Mouse (Mus musculus) cerebellum, adult 9-11 months (tissue): ENCODE data around the gene Phactr2.

Experiments used
- DNase-seq: peaks from one replicate; pipeline ENCODE4 v3.0.0; 2022

The Phactr2 gene

GRCm38 (mm10) chr10:13270270-13270669, 203.9 kb downstream of the Phactr2 start:
- DNase-seq, result no peak

- no peak for DNase-seq
These were observed 215.0 kb downstream of the Phactr2 start for GRCm38 (mm10) chr10:13259251-13259650.

- no peak for DNase-seq
These were observed 218.0 kb downstream of the Phactr2 start for GRCm38 (mm10) chr10:13256196-13256595.

GRCm38 (mm10) chr10:13250280-13250679, 223.9 kb downstream of the Phactr2 start:
- DNase-seq, result no peak

- DNase-seq, result no peak
These were observed 225.1 kb downstream of the Phactr2 start for GRCm38 (mm10) chr10:13249126-13249525.

- DNase-seq, result no peak
These were observed 228.5 kb downstream of the Phactr2 start for GRCm38 (mm10) chr10:13245714-13246113.

GRCm38 (mm10) chr10:13244192-13244591, 230.0 kb downstream of the Phactr2 start:
- no peak for DNase-seq

GRCm38 (mm10) chr10:13240431-13240830, 233.8 kb downstream of the Phactr2 start:
- no peak for DNase-seq

GRCm38 (mm10) chr10:13238188-13238587, 236.0 kb downstream of the Phactr2 start:
- DNase-seq, result no peak

- no peak for DNase-seq
These were observed 237.3 kb downstream of the Phactr2 start for GRCm38 (mm10) chr10:13236866-13237265.

- DNase-seq, result no peak
These were observed 239.7 kb downstream of the Phactr2 start for GRCm38 (mm10) chr10:13234503-13234902.

- DNase-seq, result no peak
These were observed 240.3 kb downstream of the Phactr2 start for GRCm38 (mm10) chr10:13233941-13234340.

- no peak for DNase-seq
These were observed 241.0 kb downstream of the Phactr2 start for GRCm38 (mm10) chr10:13233143-13233622.

- peak; percentile 10 for DNase-seq
These were observed 241.6 kb downstream of the Phactr2 start for GRCm38 (mm10) chr10:13232443-13233142.

- DNase-seq, result no peak
These were observed 243.5 kb downstream of the Phactr2 start for GRCm38 (mm10) chr10:13230716-13231115.

- no peak for DNase-seq
These were observed 248.7 kb downstream of the Phactr2 start for GRCm38 (mm10) chr10:13225377-13226063.

- no peak for DNase-seq
These were observed 252.1 kb downstream of the Phactr2 start for GRCm38 (mm10) chr10:13222135-13222534.

GRCm38 (mm10) chr10:13220061-13220460, 254.2 kb downstream of the Phactr2 start:
- no peak for DNase-seq

- no peak for DNase-seq
These were observed 260.3 kb downstream of the Phactr2 start for GRCm38 (mm10) chr10:13213956-13214355.

GRCm38 (mm10) chr10:13212829-13213228, 261.4 kb downstream of the Phactr2 start:
- no peak for DNase-seq

GRCm38 (mm10) chr10:13212326-13212725, 261.9 kb downstream of the Phactr2 start:
- no peak for DNase-seq

- DNase-seq, result no peak
These were observed 264.1 kb downstream of the Phactr2 start for GRCm38 (mm10) chr10:13209930-13210637.

GRCm38 (mm10) chr10:13209506-13209905, 264.7 kb downstream of the Phactr2 start:
- no peak for DNase-seq

- no peak for DNase-seq
These were observed 265.2 kb downstream of the Phactr2 start for GRCm38 (mm10) chr10:13209061-13209460.
